Mouse (Mus musculus): ENCODE results near the gene Nps. TPM values are rescaled to one million over a fixed set of nuclear protein-coding genes. Genes with fewer than 3 reads are reported as not detected.
"Not testable (repeated sequence)": the region's sequence is repeated elsewhere in the genome, so short reads cannot be mapped to it uniquely, and the experiment has no call there.

The Nps gene
- 0.34 TPM in 1 of 2 replicates, not detected in the other for polyA plus RNA-seq (2016; fragmentation: Nextera tagmentation; extraction: Ambion mirVana)

DNA sequence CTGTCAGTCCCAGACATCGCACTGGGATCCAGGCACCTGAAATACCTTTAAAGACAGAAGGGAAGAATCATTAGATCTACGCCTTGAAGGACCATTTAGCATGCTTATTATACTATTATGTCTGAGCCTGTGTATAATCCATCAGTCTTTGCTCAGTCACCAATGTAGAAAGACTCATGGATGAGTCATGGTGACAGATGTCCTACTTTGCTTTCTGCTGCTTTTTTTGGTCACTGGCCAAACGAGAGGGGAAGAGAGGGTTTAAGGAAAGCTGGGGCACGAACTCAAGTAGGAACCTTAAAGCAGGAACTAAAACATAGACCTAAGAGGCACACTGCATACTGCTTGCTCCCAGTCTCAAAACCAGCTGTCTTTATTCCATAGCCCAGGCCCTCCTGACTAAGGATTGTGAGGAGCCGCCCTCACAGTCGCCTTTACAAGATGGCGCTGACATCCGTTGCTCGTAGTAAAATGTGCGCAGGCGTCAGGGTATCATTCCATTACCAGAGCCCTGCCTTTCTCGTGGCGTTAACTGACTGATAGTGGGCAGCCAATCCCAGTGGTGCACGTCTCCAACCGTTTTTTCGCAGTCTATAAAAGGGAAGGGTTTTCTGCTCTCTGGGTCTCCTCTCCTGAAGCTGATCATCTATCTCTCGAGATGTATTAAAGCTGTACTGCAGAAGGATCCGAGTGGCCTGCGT, at the start of gene Nps:
Gene Nps, plus strand, starts transcription at position 651 of the 701 bp plus-strand sequence.
- not testable (repeated sequence) for H3K27ac ChIP-seq; H3K4me2 ChIP-seq; H3K4me3 ChIP-seq (replicated peaks); H3K9me3 ChIP-seq; H3K36me3 ChIP-seq; ATAC-seq (ENCODE audit: insufficient number of reproducible peaks, insufficient read depth, low FRiP score, low TSS enrichment, low read depth); H3K4me1 ChIP-seq (replicated peaks); H3K9ac ChIP-seq (replicated peaks); H3K27me3 ChIP-seq
- WGBS = 90% methylated on average over 19 of the region's 19 CpGs

DNA sequence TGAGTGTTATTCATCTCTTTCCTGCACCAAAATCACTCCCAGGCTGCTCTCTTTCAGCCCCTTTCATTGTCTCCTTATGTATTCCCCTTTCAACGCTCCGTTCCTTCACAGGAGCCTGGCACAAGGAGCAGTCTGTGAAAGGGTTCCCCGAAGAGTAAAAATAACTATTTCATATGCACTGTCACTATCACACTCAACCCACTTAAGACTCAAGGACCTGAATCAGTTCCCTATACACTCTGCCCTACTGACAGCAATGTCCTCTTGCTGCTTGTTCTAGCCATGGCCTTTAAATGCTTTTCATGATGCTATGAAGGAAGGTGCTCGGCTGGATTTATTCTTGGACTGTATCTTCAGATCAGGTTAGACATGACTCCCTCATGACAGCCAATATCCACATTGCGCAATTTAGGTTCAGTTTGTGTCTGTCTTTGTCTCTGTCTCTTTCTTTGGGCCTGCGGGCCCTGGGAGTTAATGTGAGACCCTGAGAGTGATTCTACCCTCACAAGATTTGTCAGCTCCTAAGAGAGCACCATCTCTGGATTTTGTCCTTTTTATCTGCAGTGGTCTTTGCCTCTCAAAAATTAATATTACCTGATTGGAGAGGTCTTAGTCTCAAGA, 49.4 kb upstream of the Nps start:
- H3K36me3 ChIP-seq = no peaks in the 10 kb centered on the region
- no peak for ATAC-seq (ENCODE audit: insufficient number of reproducible peaks, insufficient read depth, low FRiP score, low TSS enrichment, low read depth)
- no peak overlapping the region for H3K4me3 ChIP-seq (replicated peaks)
- no peaks in the 10 kb centered on the region for H3K27me3 ChIP-seq
- H3K27ac ChIP-seq = no peak overlapping the region
- no peak overlapping the region for H3K9ac ChIP-seq (replicated peaks)
- no peaks in the 10 kb centered on the region for H3K9me3 ChIP-seq
- WGBS = 84% methylated on average over 6 of the region's 6 CpGs
- H3K4me2 ChIP-seq = no peak overlapping the region
- no peaks in the 10 kb centered on the region for H3K4me1 ChIP-seq (replicated peaks)

DNA sequence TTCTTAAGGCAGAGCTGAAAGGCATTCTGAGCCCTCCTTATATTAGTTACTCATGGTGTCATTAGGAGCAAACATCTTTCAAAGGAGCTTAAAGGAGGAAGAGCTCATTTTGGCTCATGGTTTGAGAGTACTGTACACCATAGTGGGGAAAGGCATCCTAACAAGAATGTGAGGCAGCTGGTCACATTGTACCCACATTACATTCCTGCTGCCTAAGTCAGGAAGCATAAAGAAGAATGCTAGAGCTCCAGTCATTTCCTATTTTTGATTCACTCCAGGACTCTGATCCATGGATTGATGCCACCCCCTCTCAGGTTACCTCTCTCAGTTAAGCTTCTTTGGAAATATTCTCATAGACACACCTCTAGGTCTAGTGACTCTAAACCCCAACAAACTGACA, 48.2 kb upstream of the Nps start:
- ATAC-seq (ENCODE audit: insufficient number of reproducible peaks, insufficient read depth, low FRiP score, low TSS enrichment, low read depth) = no peak
- H3K4me2 ChIP-seq = no peak overlapping the region
- H3K27ac ChIP-seq = no peak overlapping the region
- H3K4me1 ChIP-seq (replicated peaks) = no peaks in the 10 kb centered on the region
- H3K4me3 ChIP-seq (replicated peaks) = no peak overlapping the region
- no peaks in the 10 kb centered on the region for H3K9me3 ChIP-seq
- H3K9ac ChIP-seq (replicated peaks) = no peak overlapping the region
- no peaks in the 10 kb centered on the region for H3K27me3 ChIP-seq
- no peaks in the 10 kb centered on the region for H3K36me3 ChIP-seq

DNA sequence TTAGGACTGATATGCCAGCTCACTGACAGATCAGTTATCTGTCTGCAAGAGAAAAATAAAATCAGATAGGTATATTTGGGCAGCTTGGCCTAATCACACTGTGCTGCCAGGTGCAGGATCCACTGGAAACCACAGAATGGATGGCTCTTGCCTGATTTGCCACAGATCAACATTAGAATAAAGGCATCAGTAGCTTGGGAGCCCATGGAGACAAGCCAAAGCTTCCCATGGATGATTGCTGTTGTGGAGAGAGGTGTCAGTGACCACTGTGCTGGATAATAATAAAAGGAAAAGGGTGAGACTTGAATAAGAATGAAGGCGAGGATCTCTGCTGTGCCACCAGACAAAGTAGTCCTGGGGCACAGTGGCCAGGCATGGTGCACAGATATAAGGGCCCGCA, 47.7 kb upstream of the Nps start:
- Histone ChIP-seq H3K4me3 (replicated peaks) (no peak overlapping the region), H3K4me2 (no peak overlapping the region), H3K36me3 (no peaks in the 10 kb centered on the region), H3K27ac (no peak overlapping the region), H3K9ac (replicated peaks) (no peak overlapping the region), H3K9me3 (no peaks in the 10 kb centered on the region), H3K27me3 (no peaks in the 10 kb centered on the region), H3K4me1 (replicated peaks) (no peaks in the 10 kb centered on the region)
- no peak for ATAC-seq (ENCODE audit: insufficient number of reproducible peaks, insufficient read depth, low FRiP score, low TSS enrichment, low read depth)
- 90% methylated on average over 2 of the region's 2 CpGs for WGBS

DNA sequence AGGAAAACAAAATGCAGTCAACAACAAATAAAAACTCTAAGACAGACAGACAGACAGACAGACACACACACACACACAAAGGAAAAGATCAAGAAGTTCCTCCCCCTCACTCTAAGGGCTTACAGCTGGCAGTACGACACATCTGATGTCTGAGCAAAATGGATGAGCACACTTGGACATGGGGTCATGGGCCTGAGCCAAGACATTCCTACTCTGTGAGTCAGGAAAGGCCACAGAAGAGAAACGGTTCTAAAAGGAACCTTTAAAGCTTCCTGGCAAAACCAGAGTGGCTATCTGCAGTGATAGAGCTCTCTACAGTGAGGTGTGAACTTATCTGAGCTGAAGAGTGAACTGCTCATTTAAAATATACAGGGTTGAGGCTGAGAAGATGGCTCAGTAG, 46.0 kb upstream of the Nps start:
- H3K9me3 ChIP-seq = no peaks in the 10 kb centered on the region
- ATAC-seq (ENCODE audit: insufficient number of reproducible peaks, insufficient read depth, low FRiP score, low TSS enrichment, low read depth) = no peak
- no peak overlapping the region for H3K27ac ChIP-seq
- no peaks in the 10 kb centered on the region for H3K4me1 ChIP-seq (replicated peaks)
- no peak overlapping the region for H3K9ac ChIP-seq (replicated peaks)
- no peaks in the 10 kb centered on the region for H3K27me3 ChIP-seq
- WGBS = 57% methylated on average over 2 of the region's 2 CpGs
- no peaks in the 10 kb centered on the region for H3K36me3 ChIP-seq
- no peak overlapping the region for H3K4me2 ChIP-seq
- H3K4me3 ChIP-seq (replicated peaks) = no peak overlapping the region

DNA sequence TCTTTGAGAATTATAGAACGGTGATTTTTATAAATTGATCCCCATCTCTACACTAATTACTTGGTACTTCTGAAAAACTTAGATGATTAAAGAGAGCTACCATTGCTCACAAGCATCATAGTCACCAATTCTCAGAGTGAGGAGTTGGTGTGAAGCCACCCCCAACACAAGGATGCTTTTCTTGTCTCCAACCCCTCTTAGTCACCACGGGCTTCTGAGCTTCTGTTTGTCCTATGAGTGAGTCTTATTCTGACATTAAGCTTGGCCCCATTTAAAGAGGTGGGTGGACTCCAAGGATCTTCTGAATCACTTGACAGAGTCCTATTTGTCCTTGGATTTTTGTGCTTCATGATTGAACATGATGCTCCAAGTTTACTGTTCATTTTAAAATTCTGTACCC, 37.0 kb upstream of the Nps start:
- Histone ChIP-seq H3K27me3 (no peaks in the 10 kb centered on the region), H3K4me3 (replicated peaks) (no peak overlapping the region), H3K4me2 (no peak overlapping the region), H3K9ac (replicated peaks) (no peak overlapping the region), H3K27ac (no peak overlapping the region), H3K36me3 (no peaks in the 10 kb centered on the region), H3K4me1 (replicated peaks) (no peaks in the 10 kb centered on the region), H3K9me3 (no peaks in the 10 kb centered on the region)
- no peak for ATAC-seq (ENCODE audit: insufficient number of reproducible peaks, insufficient read depth, low FRiP score, low TSS enrichment, low read depth)
- 86% methylated on average over 2 of the region's 2 CpGs for WGBS

DNA sequence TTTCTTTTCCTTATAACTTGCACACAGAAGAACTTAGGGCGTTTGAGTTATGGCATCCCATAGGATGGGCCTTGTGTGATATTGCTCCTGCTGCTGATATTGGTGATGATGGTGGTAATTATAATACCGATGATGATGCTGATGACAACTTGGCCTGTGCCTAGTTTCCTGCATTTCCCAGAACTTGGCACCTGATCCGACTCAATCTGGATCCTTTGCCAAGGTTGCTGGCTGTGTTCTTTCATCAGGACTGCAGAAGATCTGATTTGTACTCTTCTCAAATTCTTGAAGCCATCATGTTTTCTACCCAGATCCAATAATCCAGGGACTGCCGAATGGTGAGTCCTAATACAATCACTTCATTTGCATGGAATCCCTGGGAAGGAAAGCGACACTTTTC, 32.5 kb upstream of the Nps start:
- Histone ChIP-seq H3K9ac (replicated peaks) (no peak overlapping the region), H3K36me3 (no peaks in the 10 kb centered on the region), H3K4me1 (replicated peaks) (no peaks in the 10 kb centered on the region), H3K4me3 (replicated peaks) (no peak overlapping the region), H3K27me3 (no peaks in the 10 kb centered on the region), H3K4me2 (no peak overlapping the region), H3K27ac (no peak overlapping the region), H3K9me3 (no peaks in the 10 kb centered on the region)
- 91% methylated on average over 5 of the region's 5 CpGs for WGBS
- no peak for ATAC-seq (ENCODE audit: insufficient number of reproducible peaks, insufficient read depth, low FRiP score, low TSS enrichment, low read depth)

DNA sequence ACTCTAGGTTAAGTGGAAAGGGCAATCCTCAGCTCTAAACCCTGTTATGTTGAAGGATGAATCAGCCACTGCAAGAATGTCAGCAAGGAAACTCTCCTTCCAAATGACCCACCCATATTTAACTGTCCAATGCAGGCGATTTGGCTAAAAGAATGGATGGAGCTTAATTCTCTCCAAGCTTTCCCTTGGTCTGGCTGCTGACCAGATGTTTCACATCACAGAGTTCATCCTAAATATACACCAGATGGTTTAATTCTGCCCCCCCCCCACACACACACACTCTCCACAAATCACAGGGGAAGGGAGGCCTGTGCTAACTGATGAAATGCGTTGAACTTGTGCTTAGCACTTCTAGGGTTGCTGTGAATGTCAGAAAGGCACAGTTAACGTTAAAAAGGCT, 21.4 kb upstream of the Nps start:
- Histone ChIP-seq H3K9ac (replicated peaks) (no peak overlapping the region), H3K4me1 (replicated peaks) (peaks cover 11% of the 10 kb centered on the region), H3K27ac (no peak overlapping the region), H3K27me3 (no peaks in the 10 kb centered on the region), H3K9me3 (no peaks in the 10 kb centered on the region), H3K4me2 (no peak overlapping the region), H3K36me3 (no peaks in the 10 kb centered on the region), H3K4me3 (replicated peaks) (no peak overlapping the region)
- WGBS = 13% methylated on average over 3 of the region's 3 CpGs
- ATAC-seq (ENCODE audit: insufficient number of reproducible peaks, insufficient read depth, low FRiP score, low TSS enrichment, low read depth) = no peak

DNA sequence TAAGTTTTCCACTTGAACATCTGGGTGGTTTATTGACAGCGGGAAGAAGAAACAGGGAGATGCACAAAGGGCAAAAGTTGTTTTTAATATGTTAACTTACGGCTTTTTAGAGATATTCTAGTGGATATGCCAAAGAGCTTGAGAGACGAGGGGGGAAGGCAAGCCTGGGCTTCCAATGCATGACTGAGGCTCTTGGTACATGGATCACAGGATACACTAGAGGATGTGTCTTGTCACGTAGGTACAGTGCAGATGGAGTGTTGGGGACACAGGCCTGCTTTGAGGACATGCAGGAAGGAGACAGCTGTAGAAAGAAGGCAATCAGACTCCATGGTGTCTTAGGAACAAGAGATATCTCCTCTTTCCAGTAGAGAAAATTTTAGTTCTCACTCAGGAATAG, 19.1 kb upstream of the Nps start:
- no peak overlapping the region for H3K9ac ChIP-seq (replicated peaks)
- H3K4me1 ChIP-seq (replicated peaks) = peaks cover 11% of the 10 kb centered on the region
- WGBS = 87% methylated on average over 4 of the region's 4 CpGs
- no peak overlapping the region for H3K27ac ChIP-seq
- no peaks in the 10 kb centered on the region for H3K27me3 ChIP-seq
- no peak for ATAC-seq (ENCODE audit: insufficient number of reproducible peaks, insufficient read depth, low FRiP score, low TSS enrichment, low read depth)
- H3K4me2 ChIP-seq = no peak overlapping the region
- H3K9me3 ChIP-seq = no peaks in the 10 kb centered on the region
- H3K4me3 ChIP-seq (replicated peaks) = no peak overlapping the region
- H3K36me3 ChIP-seq = no peaks in the 10 kb centered on the region

DNA sequence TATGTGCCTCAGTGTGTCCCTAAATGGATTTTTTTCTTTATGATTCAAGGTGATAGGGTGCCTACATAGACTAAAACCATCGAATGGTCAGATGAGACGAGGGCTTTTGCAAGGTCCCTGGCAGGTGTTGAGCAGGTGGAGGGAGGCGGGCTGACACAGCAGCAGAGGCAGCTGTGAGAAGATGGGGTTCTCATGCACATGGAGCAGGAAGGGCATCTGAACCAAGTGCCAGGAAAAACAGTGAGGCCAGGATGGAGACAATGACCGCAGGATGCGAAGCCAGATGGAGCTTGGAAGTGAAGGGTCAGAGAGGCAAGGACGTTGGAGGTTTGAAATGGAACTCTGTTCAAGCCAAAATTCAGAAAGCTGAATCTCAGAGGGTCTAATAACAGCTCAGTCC, 18.5 kb upstream of the Nps start:
- Histone ChIP-seq H3K36me3 (no peaks in the 10 kb centered on the region), H3K4me1 (replicated peaks) (peaks cover 11% of the 10 kb centered on the region), H3K4me3 (replicated peaks) (no peak overlapping the region), H3K9me3 (no peaks in the 10 kb centered on the region), H3K27me3 (no peaks in the 10 kb centered on the region), H3K27ac (no peak overlapping the region), H3K4me2 (no peak overlapping the region), H3K9ac (replicated peaks) (no peak overlapping the region)
- no peak for ATAC-seq (ENCODE audit: insufficient number of reproducible peaks, insufficient read depth, low FRiP score, low TSS enrichment, low read depth)
- 82% methylated on average over 6 of the region's 6 CpGs for WGBS

DNA sequence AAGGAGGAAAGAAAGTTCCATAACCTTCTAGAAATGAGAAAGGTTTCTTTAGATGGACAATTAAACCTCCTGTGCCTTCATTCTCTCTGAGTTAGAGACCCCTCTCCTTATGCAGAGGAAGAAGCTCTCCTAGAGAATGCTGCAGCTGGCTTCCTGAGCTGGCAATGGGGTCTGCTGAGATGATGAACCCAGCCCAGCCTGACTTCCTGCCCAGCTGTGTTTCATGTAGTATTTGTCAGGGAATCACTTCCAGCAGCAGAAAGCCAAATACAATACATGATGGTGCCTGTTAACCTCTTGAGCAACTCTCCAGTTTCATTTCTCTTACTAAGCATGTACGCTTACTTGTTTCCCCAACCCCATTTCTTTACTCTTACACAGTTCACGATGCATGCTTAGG, 17.9 kb upstream of the Nps start:
- H3K27ac ChIP-seq = no peak overlapping the region
- no peak overlapping the region for H3K4me3 ChIP-seq (replicated peaks)
- peaks cover 11% of the 10 kb centered on the region for H3K4me1 ChIP-seq (replicated peaks)
- H3K9me3 ChIP-seq = no peaks in the 10 kb centered on the region
- H3K27me3 ChIP-seq = no peaks in the 10 kb centered on the region
- H3K4me2 ChIP-seq = no peak overlapping the region
- no peak for ATAC-seq (ENCODE audit: insufficient number of reproducible peaks, insufficient read depth, low FRiP score, low TSS enrichment, low read depth)
- H3K9ac ChIP-seq (replicated peaks) = no peak overlapping the region
- 87% methylated on average over 2 of the region's 2 CpGs for WGBS
- H3K36me3 ChIP-seq = no peaks in the 10 kb centered on the region
